Mouse (Mus musculus): ENCODE measurements at regions not wholly inside any gene's neighbourhood (a gene's known extent, or its start where the extent isn't known, plus 50 kb on each side); places are given as distances from the start of the nearest gene placed in this dataset.

GRCm38 (mm10) chr4:124526362-124526761, 84.2 kb downstream of the 3100002H09Rik start:
- TF ChIP-seq CTCF (IDR thresholded peaks at IDR 0.05; ENCODE audit: low read depth): no peak
- TF ChIP-seq EP300 (IDR thresholded peaks at IDR 0.05; ENCODE audit: low read depth): no peak

All from liver, postnatal 0 days (tissue).